Mouse (Mus musculus): Measurements from ENCODE around the gene Prkg1.

DNA sequence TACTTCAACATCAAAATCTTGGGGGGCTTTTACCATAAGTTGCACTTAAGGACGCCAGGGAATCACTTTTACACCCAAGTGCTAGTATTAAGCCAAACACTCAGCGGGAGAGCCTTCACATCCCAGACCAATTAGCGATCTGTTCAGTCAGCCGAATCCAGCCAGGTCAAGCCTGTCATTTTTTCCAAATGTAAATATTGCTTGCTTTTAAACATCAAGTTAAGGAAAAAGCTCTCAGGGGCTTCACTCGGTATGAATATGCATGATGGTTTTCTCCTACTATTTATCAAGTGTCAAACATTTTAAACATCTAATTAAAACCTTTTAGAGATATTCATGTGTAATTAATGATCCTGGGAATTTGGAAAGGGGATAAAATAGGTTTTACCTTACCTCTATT is 611.4 kb downstream of the Prkg1 start:
- TF ChIP-seq TAL1 (conservative IDR thresholded peaks at IDR 0.05; ENCODE audit: low read depth, low read length), result no peak
- TF ChIP-seq CTCF (IDR thresholded peaks at IDR 0.05; ENCODE audit: low read depth, low read length), result no peak
- TF ChIP-seq POLR2AphosphoS5 (IDR thresholded peaks at IDR 0.05; ENCODE audit: insufficient replicate concordance, low read depth, low read length), result no peak
- no peak for TF ChIP-seq GATA1 (IDR thresholded peaks at IDR 0.05; ENCODE audit: borderline replicate concordance, low read length)
